Mouse (Mus musculus) midbrain, embryonic 14.5 days (tissue): ENCODE data around the gene Shc2. TPM values are rescaled to one million over a fixed set of nuclear protein-coding genes. Genes with fewer than 3 reads are reported as not detected.

Experiments used
- ATAC-seq: fragments of 200-750 bp; cut with Nextera tagmentation; 2 replicates; pipeline ENCODE4 v1.8.0; 2017; ENCODE audit warnings: moderate number of reproducible peaks, moderate library complexity; ENCODE audit not compliant: low FRiP score, low TSS enrichment
- DNase-seq: peaks from one replicate; pipeline ENCODE4 v3.0.0-alpha.2; 2015
- H3K27ac ChIP-seq: fragments of 300-500 bp; sonication (generic); replicated peaks from 2 replicates; pipeline ENCODE4 v1.5.1; 2014; ENCODE audit warnings: mild to moderate bottlenecking, low read depth, low read length, moderate library complexity
- H3K27me3 ChIP-seq: fragments of 300-500 bp; sonication (generic); 2 replicates; pipeline ENCODE4 v1.6.1; 2014; ENCODE audit warnings: low read length, control low read depth, mixed read lengths; ENCODE audit not compliant: control insufficient read depth, insufficient read depth
- H3K36me3 ChIP-seq: fragments of 300-500 bp; sonication (generic); 2 replicates; pipeline ENCODE4 v1.6.1; 2014; ENCODE audit warnings: low read length, control low read depth; ENCODE audit not compliant: control insufficient read depth, insufficient read depth
- H3K4me1 ChIP-seq: fragments of 300-500 bp; sonication (generic); 2 replicates; pipeline ENCODE4 v1.6.1; 2014; ENCODE audit warnings: mild to moderate bottlenecking, antibody characterized with exemption, low read length, control low read depth; ENCODE audit not compliant: control insufficient read depth, insufficient read depth
- H3K4me2 ChIP-seq: fragments of 300-500 bp; sonication (generic); 2 replicates; pipeline ENCODE4 v1.6.1; 2014; ENCODE audit warnings: mild to moderate bottlenecking, low read length, moderate library complexity
- H3K4me3 ChIP-seq: fragments of 300-500 bp; sonication (generic); replicated peaks from 2 replicates; pipeline ENCODE4 v1.5.1; 2014; ENCODE audit warnings: low read depth, low read length
- H3K9ac ChIP-seq: fragments of 300-500 bp; sonication (generic); replicated peaks from 2 replicates; pipeline ENCODE4 v1.6.1; 2014; ENCODE audit warnings: mild to moderate bottlenecking, low read length, moderate library complexity
- H3K9me3 ChIP-seq: fragments of 300-500 bp; sonication (generic); 2 replicates; pipeline ENCODE4 v1.6.1; 2016; ENCODE audit warnings: low read length, control low read depth, mixed read lengths; ENCODE audit not compliant: control insufficient read depth
- WGBS: fragments of 180-500 bp; shearing (Covaris S2); extraction: QIAGEN DNeasy Blood & Tissue Kit; methylation state at CpG from one replicate; pipeline ENCODE4 v1.1.7; 2014; 5-methylcytosine and 5-hydroxymethylcytosine counted together
- polyA plus RNA-seq: library from polyadenylated mRNA; unstranded; fragments of >200 nt; fragmentation: Nextera tagmentation; extraction: Ambion mirVana; gene quantifications from 2 replicates; pipeline ENCODE4 v1.2.1, GENCODE M21; 2014

Shc2 gene
- polyA plus RNA-seq, 1 experiment from 2014 or later, result 17.2 TPM

- H3K9ac ChIP-seq, result peak overlapping the region; percentile 91
- ATAC-seq (peak; percentile 24; the same call in 1 of the 2 replicates), DNase-seq (no peak)
- H3K4me1 ChIP-seq, result peaks cover 16% of the 10 kb centered on the region
- peak overlapping the region; percentile 98 for H3K4me3 ChIP-seq
- WGBS, result 34% methylated on average over 15 of the region's 15 CpGs
- H3K27ac ChIP-seq, result peak overlapping the region; percentile 98
- H3K27me3 ChIP-seq, result no peaks in the 10 kb centered on the region
- H3K9me3 ChIP-seq, result no peaks in the 10 kb centered on the region
- peak overlapping the region; percentile 88 for H3K4me2 ChIP-seq
- 0 out of 2 replicates have a peak, but pooled peaks cover 6% of the 10 kb centered on the region for H3K36me3 ChIP-seq
These were observed 32.6 kb upstream of the Shc2 start for GRCm38 (mm10) chr10:79670071-79670888.

- H3K9me3 ChIP-seq, result no peaks in the 10 kb centered on the region
- H3K27ac ChIP-seq, result peak overlapping the region; percentile 98
- no peaks in the 10 kb centered on the region for H3K27me3 ChIP-seq
- WGBS, result under 1% methylated on average over 47 of the region's 47 CpGs
- H3K4me2 ChIP-seq, result peak overlapping the region; percentile 88
- DNase-seq (peak; percentile 94), ATAC-seq (peak; percentile 78)
- peaks cover 16% of the 10 kb centered on the region for H3K4me1 ChIP-seq
- peak overlapping the region; percentile 91 for H3K9ac ChIP-seq
- H3K4me3 ChIP-seq, result peak overlapping the region; percentile 98
- H3K36me3 ChIP-seq, result 0 out of 2 replicates have a peak, but pooled peaks cover 6% of the 10 kb centered on the region
These were observed 31.9 kb upstream of the Shc2 start for GRCm38 (mm10) chr10:79669576-79670057.

- peak; percentile 83 for ATAC-seq
- H3K4me1 ChIP-seq, result peaks cover 16% of the 10 kb centered on the region
These were observed 31.3 kb upstream of the Shc2 start, which contains the start of gene Tpgs1 for GRCm38 (mm10) chr10:79668771-79669575. Gene Tpgs1, plus strand, starts transcription at chr10:79669369.

GRCm38 (mm10) chr10:79668076-79668475, 30.4 kb upstream of the Shc2 start:
- H3K36me3 ChIP-seq, result 0 out of 2 replicates have a peak, but pooled peaks cover 6% of the 10 kb centered on the region
- ATAC-seq (no peak), DNase-seq (no peak)
- 91% methylated on average over 5 of the region's 5 CpGs for WGBS
- peak overlapping the region; percentile 88 for H3K4me2 ChIP-seq
- peak overlapping the region; percentile 98 for H3K27ac ChIP-seq
- peak overlapping the region; percentile 98; the same call in 1 of the 2 replicates for H3K4me3 ChIP-seq
- H3K9ac ChIP-seq, result no peak overlapping the region; the same call in 1 of the 2 replicates
- H3K9me3 ChIP-seq, result no peaks in the 10 kb centered on the region
- no peaks in the 10 kb centered on the region for H3K27me3 ChIP-seq
- H3K4me1 ChIP-seq, result peaks cover 16% of the 10 kb centered on the region

More at GRCm38 (mm10) chr10:79668771-79669575, 31.3 kb upstream of the Shc2 start, which contains the start of gene Tpgs1:
- peak within 1 kb of the TSS; percentile 98 for H3K4me3 ChIP-seq
- H3K27ac ChIP-seq, result peak within 1 kb of the TSS; percentile 98
- WGBS, result under 1% methylated on average over 45 of the region's 45 CpGs
- no peaks in the 10 kb centered on the region for H3K9me3 ChIP-seq
- H3K4me2 ChIP-seq, result peak within 1 kb of the TSS; percentile 88
- H3K9ac ChIP-seq, result peak within 1 kb of the TSS; percentile 91
- H3K36me3 ChIP-seq, result 0 out of 2 replicates have a peak, but pooled peaks cover 6% of the 10 kb centered on the region
- peak; percentile 95 for DNase-seq
- no peaks in the 10 kb centered on the region for H3K27me3 ChIP-seq

- Histone ChIP-seq H3K4me3 (no peak overlapping the region), H3K9ac (no peak overlapping the region), H3K27ac (no peak overlapping the region), H3K36me3 (no peaks in the 10 kb centered on the region), H3K4me1 (peaks cover 16% of the 10 kb centered on the region), H3K9me3 (no peaks in the 10 kb centered on the region), H3K27me3 (no peaks in the 10 kb centered on the region), H3K4me2 (no peak overlapping the region)
- 76% methylated on average over 9 of the region's 9 CpGs for WGBS
- no peak for ATAC-seq
- DNase-seq, result no peak
These were observed 28.8 kb upstream of the Shc2 start for GRCm38 (mm10) chr10:79666493-79666892.

- Histone ChIP-seq H3K4me1 (peaks cover 5% of the 10 kb centered on the region), H3K36me3 (no peaks in the 10 kb centered on the region), H3K4me3 (no peak overlapping the region), H3K9me3 (no peaks in the 10 kb centered on the region), H3K27me3 (no peaks in the 10 kb centered on the region), H3K9ac (no peak overlapping the region), H3K27ac (no peak overlapping the region), H3K4me2 (no peak overlapping the region)
- ATAC-seq (no peak), DNase-seq (no peak)
- 85% methylated on average over 8 of the region's 8 CpGs for WGBS
These were observed 27.3 kb upstream of the Shc2 start for GRCm38 (mm10) chr10:79665051-79665450.

GRCm38 (mm10) chr10:79664131-79664665, 26.5 kb upstream of the Shc2 start, which contains the start of gene Madcam1:
Gene Madcam1, plus strand, starts transcription at chr10:79664559.
- no peak within 1 kb of the TSS for H3K4me2 ChIP-seq
- no peak within 1 kb of the TSS for H3K4me3 ChIP-seq
- 10% methylated on average over 13 of the region's 13 CpGs for WGBS
- H3K4me1 ChIP-seq, result peaks cover 5% of the 10 kb centered on the region
- no peak within 1 kb of the TSS for H3K27ac ChIP-seq
- no peak within 1 kb of the TSS for H3K9ac ChIP-seq
- no peaks in the 10 kb centered on the region for H3K27me3 ChIP-seq
- no peak; the same call in 1 of the 2 replicates for ATAC-seq
- H3K9me3 ChIP-seq, result no peaks in the 10 kb centered on the region
- DNase-seq, result peak; percentile 83
- H3K36me3 ChIP-seq, result no peaks in the 10 kb centered on the region

- no peaks in the 10 kb centered on the region for H3K9me3 ChIP-seq
- H3K27me3 ChIP-seq, result no peaks in the 10 kb centered on the region
- H3K4me3 ChIP-seq, result no peak overlapping the region
- 53% methylated on average over 3 of the region's 3 CpGs for WGBS
- H3K27ac ChIP-seq, result no peak overlapping the region
- no peak overlapping the region for H3K9ac ChIP-seq
- DNase-seq (no peak), ATAC-seq (no peak)
- H3K4me1 ChIP-seq, result no peaks in the 10 kb centered on the region
- H3K36me3 ChIP-seq, result no peaks in the 10 kb centered on the region
- H3K4me2 ChIP-seq, result no peak overlapping the region
These were observed 24.1 kb upstream of the Shc2 start for GRCm38 (mm10) chr10:79661861-79662260.
